Comparison of ENCODE assay signal across 7 mouse cellular contexts in the genomic region with DNA sequence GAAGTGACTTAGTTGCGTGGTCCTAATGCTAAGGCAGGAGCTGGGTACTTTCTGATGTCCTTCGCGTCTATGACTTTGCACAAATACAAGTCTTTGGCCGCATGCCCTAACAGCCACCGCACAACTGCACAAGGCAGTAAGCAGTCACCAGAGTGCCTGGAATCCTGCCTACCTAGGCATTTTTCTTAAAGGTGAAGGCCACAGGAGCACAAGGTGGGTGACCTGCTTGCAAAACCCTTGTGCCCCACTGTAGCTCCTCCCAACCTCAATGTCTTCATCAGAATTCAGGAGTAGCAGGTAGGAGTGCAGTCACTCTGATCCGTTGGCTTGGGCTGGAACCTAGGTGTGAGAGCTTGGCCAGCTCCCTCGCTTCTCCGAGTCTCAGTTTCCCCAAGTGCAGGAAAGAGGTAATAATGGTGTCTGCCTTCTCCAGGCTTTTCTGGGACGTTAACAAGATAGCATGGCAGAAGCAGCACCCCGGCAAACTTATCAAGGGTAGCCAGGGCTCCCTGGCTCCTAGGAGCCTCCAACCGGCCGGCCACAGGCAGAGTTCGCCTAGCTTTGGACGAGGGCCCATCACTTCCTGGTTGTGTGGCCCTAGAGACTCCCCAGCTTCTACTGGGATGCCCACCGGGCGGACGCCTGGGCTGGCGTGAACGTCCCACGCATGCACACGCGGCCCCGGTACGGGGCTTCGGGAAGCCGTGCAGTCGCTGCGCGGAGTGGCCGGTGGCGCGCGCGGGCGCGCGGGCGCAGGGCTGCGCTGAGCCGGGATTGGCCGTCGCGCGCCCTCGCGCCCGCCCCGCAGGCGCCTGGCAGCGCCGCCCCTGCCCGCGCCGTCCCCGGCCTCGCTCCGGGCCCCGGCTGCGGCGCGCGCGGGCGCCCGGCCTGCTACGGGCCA. TPM values are rescaled to one million over a fixed set of nuclear protein-coding genes. Genes with fewer than 3 reads are reported as not detected.
DNase-seq lines count a peak whose midpoint lies in the region; ATAC-seq and TF ChIP-seq lines count a peak whose summit lies in the region.

No protein-coding gene starts in this region.

- peak overlapping the region; percentile 99 for H3K4me3 ChIP-seq in forebrain, embryonic 12.5 days (replicated peaks)
- peak overlapping the region; percentile 86 for H3K4me3 ChIP-seq in layer of hippocampus, adult 2 months

- H3K4me2 ChIP-seq in forebrain, embryonic 12.5 days: peak overlapping the region; percentile 82

- TF ChIP-seq CTCF in layer of hippocampus, adult 2 months (conservative IDR thresholded peaks at IDR 0.05): no peak

- H3K27me3 ChIP-seq in forebrain, embryonic 12.5 days: no peaks in the 10 kb centered on the region

- no peaks in the 10 kb centered on the region for H3K9me3 ChIP-seq in forebrain, embryonic 12.5 days

- peaks cover 29% of the 10 kb centered on the region for H3K4me1 ChIP-seq in forebrain, embryonic 12.5 days

- peak overlapping the region; percentile 84 for H3K27ac ChIP-seq in forebrain, embryonic 12.5 days
- peak overlapping the region; percentile 95 for H3K27ac ChIP-seq in layer of hippocampus, adult 2 months

- peak; percentile 77 for DNase-seq in MN1 (ENCODE audit: low spot score)
- DNase-seq in c-Kit-positive CD71-positive TER-119-negative erythroid progenitor cells, embryonic 14.5 days (ENCODE audit: low read depth): peak; percentile 53
- DNase-seq in heart, postnatal 25 days (ENCODE audit: low spot score): peak; percentile 56
- peak; percentile 63 for DNase-seq in layer of hippocampus, adult 2 months (ENCODE audit: low spot score in 2 of 2)
- peak; percentile 70 for DNase-seq in lung, postnatal 25 days (ENCODE audit: low spot score)
- DNase-seq in right cerebral cortex, postnatal 10 days (ENCODE audit: low spot score in 2 of 2): peak; percentile 80 to 85

- H3K36me3 ChIP-seq in forebrain, embryonic 12.5 days (replicated peaks): peaks cover 31% of the 10 kb centered on the region

- H3K9ac ChIP-seq in forebrain, embryonic 12.5 days: peak overlapping the region; percentile 98

- 6% methylated on average over 52 of the region's 66 CpGs for WGBS in forebrain, embryonic 12.5 days

- intact Hi-C loops in heart, postnatal 25 days (cut with DNase I): loop anchor here (5.0 kb wide), 1 partner anchor 37 kb away; a partner anchor contains a TSS

- ATAC-seq in forebrain, embryonic 12.5 days (ENCODE audit: low FRiP score): peak; percentile 93

RNA-seq across cellular contexts. Expression of a gene that starts 5.2 kb away (rescaled TPM):
- 41.9 and 59.7 TPM in 2 replicates for polyA plus RNA-seq in forebrain, embryonic 12.5 days (2016; fragmentation: Nextera tagmentation; extraction: Ambion mirVana)
- 100 to 1,000 TPM; 221 to 226 TPM for total RNA-seq in heart, postnatal 25 days (2021)
- total RNA-seq in layer of hippocampus, adult 2 months (2021): 10 to 100 TPM; 55.8 to 70.3 TPM

RNA-seq across cellular contexts. Expression of a gene that starts 19.1 kb away (rescaled TPM):
- polyA plus RNA-seq in forebrain, embryonic 12.5 days (2016; fragmentation: Nextera tagmentation; extraction: Ambion mirVana): 102 and 109 TPM in 2 replicates
- 10 to 100 TPM; 63.9 to 68.9 TPM for total RNA-seq in heart, postnatal 25 days (2021)
- total RNA-seq in layer of hippocampus, adult 2 months (2021): 100 to 1,000 TPM; 157 to 166 TPM

RNA-seq across cellular contexts. Expression of a gene that starts 33.3 kb away (rescaled TPM):
- 18.6 and 20.4 TPM in 2 replicates for polyA plus RNA-seq in forebrain, embryonic 12.5 days (2016; fragmentation: Nextera tagmentation; extraction: Ambion mirVana)
- 1 to 10 TPM; 7.9 to 9.4 TPM for total RNA-seq in heart, postnatal 25 days (2021)
- 10 to 100 TPM; 19.3 TPM for total RNA-seq in layer of hippocampus, adult 2 months (2021)

RNA-seq across cellular contexts. Expression of a gene that starts 38.0 kb away (rescaled TPM):
- 32.0 and 33.1 TPM in 2 replicates for polyA plus RNA-seq in forebrain, embryonic 12.5 days (2016; fragmentation: Nextera tagmentation; extraction: Ambion mirVana)
- 10 to 100 TPM; 10.0 to 12.7 TPM for total RNA-seq in heart, postnatal 25 days (2021)
- 10 to 100 TPM; 25.7 to 25.9 TPM for total RNA-seq in layer of hippocampus, adult 2 months (2021)

Comparison
In these comparisons a context has a peak if more than half of its experiments do, and no peak if none do; other contexts are left out.
1. Peak in every context shown above with its lines: DNase-seq, ATAC-seq, H3K4me3 ChIP-seq and H3K27ac ChIP-seq.